Mouse (Mus musculus) c-Kit-positive CD71-negative TER-119-negative erythroid progenitor cells, embryonic 14.5 days (primary cell): Measurements from ENCODE around the gene Tmem211.

Experiments used
- DNase-seq: peaks from one replicate; pipeline ENCODE4 v3.0.0-alpha.2; 2013; ENCODE audit warnings: low read depth

Tmem211 gene

GRCm38 (mm10) chr5:113280138-113280856, 53.6 kb downstream of the Tmem211 start:
- no peak for DNase-seq

GRCm38 (mm10) chr5:113281557-113281956, 54.8 kb downstream of the Tmem211 start:
- no peak for DNase-seq

GRCm38 (mm10) chr5:113283726-113284125, 57.0 kb downstream of the Tmem211 start:
- DNase-seq, result peak; percentile 30

- DNase-seq, result no peak
Observed at GRCm38 (mm10) chr5:113285541-113285940, 58.8 kb downstream of the Tmem211 start.

- no peak for DNase-seq
Observed at GRCm38 (mm10) chr5:113286048-113286447, 59.3 kb downstream of the Tmem211 start.

- DNase-seq, result no peak
Observed at GRCm38 (mm10) chr5:113286591-113287520, 60.1 kb downstream of the Tmem211 start.

- no peak for DNase-seq
Observed at GRCm38 (mm10) chr5:113287762-113288161, 61.1 kb downstream of the Tmem211 start.

GRCm38 (mm10) chr5:113288490-113288889, 61.8 kb downstream of the Tmem211 start:
- DNase-seq, result no peak
